Mouse (Mus musculus): ENCODE results near the gene Tsga10ip.

- TF ChIP-seq POLR2A (IDR thresholded peaks at IDR 0.05; ENCODE audit: extremely low read depth, insufficient read depth, low read length) (no peak), CTCF (IDR thresholded peaks at IDR 0.05; ENCODE audit: low read depth, low read length) (no peak)
These were observed 19.9 kb upstream of the Tsga10ip start for GRCm38 (mm10) chr19:5422267-5422666.
